Mouse (Mus musculus) thymus, postnatal 25 days (tissue): ENCODE results near the gene Mylk4.

Source experiments
- DNase-seq: peaks from one replicate; pipeline ENCODE4 v3.0.0; 2022

The Mylk4 gene

DNA sequence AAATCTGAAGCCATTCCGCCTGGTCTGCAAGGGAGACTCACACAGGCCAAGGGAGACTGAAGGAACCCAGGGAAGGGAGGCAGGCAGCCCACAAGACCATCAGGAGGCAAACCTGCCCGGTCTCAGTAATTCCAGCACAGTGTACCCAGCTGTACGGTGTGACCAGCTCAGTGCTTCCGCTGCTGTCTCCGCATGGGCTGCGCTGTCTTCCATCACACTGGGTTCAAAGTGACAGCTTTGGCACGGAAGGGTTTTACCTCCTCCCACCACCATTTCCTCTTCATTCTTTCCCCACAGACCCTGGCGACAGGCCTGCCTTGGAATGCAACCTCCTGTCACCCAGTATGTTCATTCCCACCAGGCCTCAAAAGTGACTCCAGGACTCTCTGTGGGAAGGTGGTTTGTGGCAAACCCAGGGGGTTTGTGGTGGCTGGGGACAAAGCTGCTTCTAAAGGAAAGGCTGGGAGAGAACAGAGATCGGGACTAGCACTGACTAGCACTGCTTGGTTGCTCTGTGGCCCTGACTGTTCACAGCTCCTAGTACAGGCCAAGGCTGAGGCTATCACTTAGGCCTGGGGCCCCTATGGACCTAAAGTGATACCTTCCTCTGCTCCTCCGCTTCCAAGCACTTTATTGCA is 77.0 kb downstream of the Mylk4 start:
- peak; percentile 17 for DNase-seq

GRCm38 (mm10) chr13:32705315-32705714 is 78.4 kb downstream of the Mylk4 start:
- DNase-seq: no peak

GRCm38 (mm10) chr13:32704911-32705310 is 78.8 kb downstream of the Mylk4 start:
- no peak for DNase-seq

GRCm38 (mm10) chr13:32701564-32701963 is 82.2 kb downstream of the Mylk4 start:
- no peak for DNase-seq

GRCm38 (mm10) chr13:32699376-32699775 is 84.4 kb downstream of the Mylk4 start:
- no peak for DNase-seq

- no peak for DNase-seq
Observed at GRCm38 (mm10) chr13:32698956-32699355, 84.8 kb downstream of the Mylk4 start.

DNA sequence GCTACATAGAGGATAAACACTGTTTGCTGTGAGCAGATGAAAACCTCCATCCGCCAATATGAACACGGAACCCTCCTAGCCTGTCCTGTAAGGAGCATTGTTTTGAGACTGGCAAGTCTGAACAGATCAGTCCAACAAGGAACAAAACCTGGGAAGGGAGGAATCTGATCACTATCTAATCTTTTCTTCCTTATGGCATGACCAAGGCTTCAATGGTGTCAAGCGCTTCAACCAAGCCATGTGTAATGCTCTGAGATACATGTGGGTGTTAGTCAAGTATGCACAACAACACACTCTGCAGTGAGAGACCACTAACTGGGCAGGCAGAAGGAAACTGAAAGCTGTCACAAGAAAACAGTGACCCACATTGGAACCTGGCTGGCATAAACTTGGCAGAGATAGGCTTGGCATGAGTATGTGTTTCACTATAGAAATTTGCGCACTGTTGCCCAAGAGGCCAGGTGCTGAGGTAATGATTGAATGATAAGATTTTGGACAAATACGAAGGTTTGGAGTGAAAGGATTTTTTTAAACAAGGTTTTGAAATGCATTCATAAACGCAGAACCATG is 89.8 kb downstream of the Mylk4 start:
- DNase-seq: no peak

DNA sequence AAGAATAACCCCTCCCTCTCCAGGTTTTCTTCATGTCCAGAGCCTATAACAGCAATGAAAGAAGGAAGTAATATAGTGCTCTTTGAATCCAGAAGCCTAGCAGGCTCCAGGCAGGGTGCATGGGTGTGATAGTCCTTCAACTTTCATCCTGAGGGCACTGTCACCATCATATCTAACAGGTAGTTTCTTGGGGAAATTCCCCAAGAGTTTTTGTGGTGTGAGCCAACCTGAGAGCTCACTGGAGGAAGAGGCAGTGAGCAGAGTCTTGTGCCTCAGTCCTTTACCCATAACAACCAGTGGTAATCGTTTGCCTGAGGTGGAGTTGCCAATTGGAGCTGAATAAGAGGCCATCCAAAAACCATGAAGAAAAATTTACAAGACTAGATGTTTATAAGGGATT is 91.2 kb downstream of the Mylk4 start:
- no peak for DNase-seq

GRCm38 (mm10) chr13:32690279-32690678 is 93.5 kb downstream of the Mylk4 start:
- DNase-seq: no peak

- DNase-seq: peak; percentile 64
Observed at GRCm38 (mm10) chr13:32680868-32681515, 102.8 kb downstream of the Mylk4 start.

DNA sequence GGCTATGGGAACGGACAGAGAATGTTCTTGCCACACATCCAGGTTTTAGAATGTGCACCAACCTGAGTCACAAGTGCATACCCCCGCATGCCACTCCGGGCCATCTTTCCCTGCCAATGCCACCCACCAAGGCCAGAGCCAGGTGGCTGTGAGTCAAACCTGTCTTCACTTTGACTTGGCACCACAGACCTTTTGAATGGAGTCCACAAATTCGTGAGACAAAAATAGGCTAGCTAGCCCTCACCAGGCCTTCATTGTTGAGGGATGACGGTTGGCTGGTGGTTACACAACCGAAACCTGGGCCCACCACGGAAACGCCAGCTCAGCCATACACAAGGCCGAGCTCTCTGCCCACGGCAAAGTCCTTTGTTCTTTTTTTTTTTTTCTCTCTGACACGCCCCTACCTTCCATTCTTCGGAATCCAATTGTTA is 103.6 kb downstream of the Mylk4 start:
- no peak for DNase-seq

- no peak for DNase-seq
Observed at GRCm38 (mm10) chr13:32678998-32679397, 104.8 kb downstream of the Mylk4 start.

- no peak for DNase-seq
Observed at GRCm38 (mm10) chr13:32670782-32671181, 113.0 kb downstream of the Mylk4 start.

GRCm38 (mm10) chr13:32668296-32668695 is 115.5 kb downstream of the Mylk4 start:
- no peak for DNase-seq

DNA sequence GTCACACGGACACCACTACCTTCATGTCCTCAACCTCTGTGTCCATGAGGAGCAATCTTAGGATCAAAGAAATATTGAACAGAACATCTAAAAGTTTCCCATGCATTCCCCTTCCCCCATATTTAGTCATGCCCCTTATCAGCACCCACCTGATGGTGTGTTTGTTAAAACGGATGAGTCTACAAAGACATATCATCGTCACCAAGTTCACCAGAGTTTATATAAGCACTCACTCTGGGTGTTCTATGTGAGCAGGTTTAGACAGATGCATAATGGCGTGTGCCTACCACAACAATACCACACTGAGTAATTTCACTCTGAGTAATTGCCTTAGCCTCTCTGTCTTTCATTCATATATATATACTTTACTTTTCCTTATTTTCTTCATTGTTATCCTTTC is 116.4 kb downstream of the Mylk4 start:
- DNase-seq: no peak

DNA sequence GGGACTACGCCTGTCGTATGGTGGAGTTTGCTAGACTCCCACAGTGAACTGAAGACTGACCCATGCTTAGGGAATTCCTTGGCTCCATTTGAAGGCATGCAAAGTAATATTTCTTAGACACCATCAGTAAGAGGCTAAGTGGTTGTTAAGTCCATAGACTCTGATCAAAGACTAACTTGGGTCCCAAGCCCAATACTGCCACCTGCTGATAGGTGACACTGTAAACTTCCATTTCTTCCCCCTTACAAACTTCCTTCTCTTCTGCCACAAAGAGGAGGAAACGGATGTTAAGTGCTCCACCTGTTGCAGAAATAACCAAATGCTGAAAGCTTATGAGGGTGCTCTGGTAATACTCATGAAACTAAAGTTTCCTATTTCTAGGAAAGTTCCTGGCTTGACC is 121.7 kb downstream of the Mylk4 start:
- DNase-seq: peak; percentile 33

GRCm38 (mm10) chr13:32660294-32660693 is 123.5 kb downstream of the Mylk4 start:
- peak; percentile 16 for DNase-seq

- no peak for DNase-seq
Observed at GRCm38 (mm10) chr13:32659271-32659670, 124.5 kb downstream of the Mylk4 start.

DNA sequence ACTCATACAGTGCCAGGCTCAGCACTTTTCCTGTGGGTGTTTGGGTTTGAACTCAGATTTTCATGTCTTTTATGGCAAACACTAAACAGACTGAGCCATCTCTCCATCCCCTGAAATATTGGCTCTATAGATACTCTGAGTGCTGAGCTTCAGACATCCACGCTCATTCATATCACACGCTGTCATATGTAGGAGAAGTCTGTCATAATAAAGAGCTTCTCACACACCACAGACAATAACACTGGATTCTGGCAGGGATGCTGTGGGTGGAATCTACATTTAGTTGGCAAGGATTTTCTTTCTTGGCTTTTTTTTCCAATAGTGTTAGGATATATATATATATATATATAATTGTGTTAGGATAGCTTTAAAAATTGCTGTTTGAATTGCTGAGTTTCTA is 126.2 kb downstream of the Mylk4 start:
- DNase-seq: no peak
